Mouse (Mus musculus): ENCODE results near the gene Exoc3l2. TPM values are rescaled to one million over a fixed set of nuclear protein-coding genes. Genes with fewer than 3 reads are reported as not detected.

Exoc3l2 gene
- polyA plus RNA-seq, 1 experiment: 0.94 TPM

GRCm38 (mm10) chr7:19467638-19468037 is 4.5 kb downstream of the Exoc3l2 start:
- H3K36me3 ChIP-seq (ENCODE audit: control insufficient read depth, insufficient read depth, low read length): no peaks in the 10 kb centered on the region
- no peak for DNase-seq
- H3K27ac ChIP-seq (ENCODE audit: control insufficient read depth, insufficient read depth, low read length): no peak overlapping the region
- H3K4me1 ChIP-seq (replicated peaks; ENCODE audit: control insufficient read depth, insufficient read depth, low read length): peaks cover 8% of the 10 kb centered on the region
- WGBS: 76% methylated on average over 6 of the region's 6 CpGs
- TF ChIP-seq POLR2A (IDR thresholded peaks at IDR 0.05; ENCODE audit: control insufficient read depth, extremely low read depth, insufficient read depth, low read length, poor library complexity): no peak
- no peak for TF ChIP-seq CTCF (IDR thresholded peaks at IDR 0.05; ENCODE audit: borderline replicate concordance, control insufficient read depth, extremely low read depth, insufficient read depth, low read length, poor library complexity)
- no peaks in the 10 kb centered on the region for H3K27me3 ChIP-seq (ENCODE audit: control insufficient read depth, insufficient read depth, low read length)
- H3K4me3 ChIP-seq (ENCODE audit: control insufficient read depth, insufficient read depth, low read length): no peak overlapping the region

DNA sequence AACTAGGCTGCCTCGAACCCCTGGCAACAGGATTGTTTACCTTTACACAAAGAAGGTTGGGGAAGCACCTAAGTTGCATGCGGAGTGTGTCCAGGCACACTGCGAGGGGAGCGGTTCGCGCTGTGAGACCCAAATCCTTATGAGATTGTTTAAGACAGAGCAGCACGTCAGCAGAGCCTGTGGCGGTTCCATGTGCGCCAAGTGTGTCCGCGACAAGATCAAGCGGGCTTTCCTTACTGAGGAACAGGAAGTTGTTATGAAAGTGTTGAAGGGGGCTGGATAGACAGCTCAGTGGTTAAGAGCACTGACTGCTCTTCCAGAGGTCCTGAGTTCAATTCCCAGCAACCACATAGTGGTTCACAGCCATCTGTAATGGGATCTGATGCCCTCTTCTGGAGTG is 5.1 kb downstream of the Exoc3l2 start:
- TF ChIP-seq POLR2A (IDR thresholded peaks at IDR 0.05; ENCODE audit: control insufficient read depth, extremely low read depth, insufficient read depth, low read length, poor library complexity): no peak
- TF ChIP-seq CTCF (IDR thresholded peaks at IDR 0.05; ENCODE audit: borderline replicate concordance, control insufficient read depth, extremely low read depth, insufficient read depth, low read length, poor library complexity): no peak
- Histone ChIP-seq H3K27me3 (ENCODE audit: control insufficient read depth, insufficient read depth, low read length) (no peaks in the 10 kb centered on the region; the same call in 1 of the 2 replicates), H3K4me1 (replicated peaks; ENCODE audit: control insufficient read depth, insufficient read depth, low read length) (peaks cover 13% of the 10 kb centered on the region), H3K36me3 (ENCODE audit: control insufficient read depth, insufficient read depth, low read length) (no peaks in the 10 kb centered on the region), H3K27ac (ENCODE audit: control insufficient read depth, insufficient read depth, low read length) (no peak overlapping the region), H3K4me3 (ENCODE audit: control insufficient read depth, insufficient read depth, low read length) (no peak overlapping the region)
- no peak for DNase-seq
- WGBS: 47% methylated on average over 12 of the region's 12 CpGs

DNA sequence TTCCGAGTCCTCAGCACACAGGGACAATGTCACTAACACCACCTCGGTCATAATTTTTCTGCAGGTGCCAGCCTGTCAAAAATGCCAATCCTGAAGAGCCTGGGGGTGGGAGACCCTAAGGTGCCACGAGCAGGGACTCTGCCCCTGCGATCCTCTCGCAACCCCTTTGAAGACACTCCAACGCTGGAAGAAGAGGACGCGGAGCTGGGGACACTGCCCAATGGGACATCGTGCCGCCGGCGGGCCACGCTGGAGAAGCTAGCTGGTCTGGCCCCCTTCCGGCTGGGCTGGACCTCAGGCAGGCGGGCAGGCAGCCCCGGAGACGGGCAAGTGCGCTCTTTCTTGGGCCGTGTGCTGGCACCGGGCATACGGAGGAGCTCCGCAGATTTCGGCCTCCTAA is 6.3 kb downstream of the Exoc3l2 start:
- TF ChIP-seq CTCF (IDR thresholded peaks at IDR 0.05; ENCODE audit: borderline replicate concordance, control insufficient read depth, extremely low read depth, insufficient read depth, low read length, poor library complexity) (no peak), POLR2A (IDR thresholded peaks at IDR 0.05; ENCODE audit: control insufficient read depth, extremely low read depth, insufficient read depth, low read length, poor library complexity) (no peak)
- Histone ChIP-seq H3K27me3 (ENCODE audit: control insufficient read depth, insufficient read depth, low read length) (no peaks in the 10 kb centered on the region; the same call in 1 of the 2 replicates), H3K27ac (ENCODE audit: control insufficient read depth, insufficient read depth, low read length) (no peak overlapping the region), H3K4me1 (replicated peaks; ENCODE audit: control insufficient read depth, insufficient read depth, low read length) (peaks cover 21% of the 10 kb centered on the region), H3K4me3 (ENCODE audit: control insufficient read depth, insufficient read depth, low read length) (no peak overlapping the region), H3K36me3 (ENCODE audit: control insufficient read depth, insufficient read depth, low read length) (no peaks in the 10 kb centered on the region)
- DNase-seq: no peak
- WGBS: 91% methylated on average over 23 of the region's 23 CpGs

GRCm38 (mm10) chr7:19470308-19470707 is 7.2 kb downstream of the Exoc3l2 start:
- 80% methylated on average over 14 of the region's 14 CpGs for WGBS
- Histone ChIP-seq H3K4me3 (ENCODE audit: control insufficient read depth, insufficient read depth, low read length) (no peak overlapping the region), H3K36me3 (ENCODE audit: control insufficient read depth, insufficient read depth, low read length) (no peaks in the 10 kb centered on the region), H3K27me3 (ENCODE audit: control insufficient read depth, insufficient read depth, low read length) (no peaks in the 10 kb centered on the region; the same call in 1 of the 2 replicates), H3K4me1 (replicated peaks; ENCODE audit: control insufficient read depth, insufficient read depth, low read length) (peaks cover 22% of the 10 kb centered on the region), H3K27ac (ENCODE audit: control insufficient read depth, insufficient read depth, low read length) (no peak overlapping the region)
- DNase-seq: no peak
- TF ChIP-seq CTCF (IDR thresholded peaks at IDR 0.05; ENCODE audit: borderline replicate concordance, control insufficient read depth, extremely low read depth, insufficient read depth, low read length, poor library complexity) (no peak), POLR2A (IDR thresholded peaks at IDR 0.05; ENCODE audit: control insufficient read depth, extremely low read depth, insufficient read depth, low read length, poor library complexity) (no peak)

DNA sequence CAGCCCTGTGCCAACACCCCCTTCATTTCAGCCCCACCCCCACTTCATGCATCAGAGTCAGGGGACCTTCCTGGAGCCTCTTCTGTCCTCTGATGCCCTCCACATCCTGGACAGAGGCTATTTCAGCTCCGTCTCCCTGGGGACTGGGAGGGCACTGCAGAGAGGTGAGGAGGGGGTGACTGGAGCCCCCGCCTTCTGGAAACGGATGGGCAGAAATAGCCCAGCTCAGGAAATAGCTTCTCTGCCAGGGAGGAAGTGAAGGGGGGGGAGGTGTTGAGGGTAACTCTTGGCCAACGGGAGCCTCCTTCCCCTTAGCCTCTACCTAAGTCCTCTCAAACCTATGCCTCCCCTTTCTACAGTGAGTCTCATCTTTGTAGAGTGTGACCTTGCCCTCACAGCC is 9.3 kb downstream of the Exoc3l2 start:
- H3K27me3 ChIP-seq (ENCODE audit: control insufficient read depth, insufficient read depth, low read length): no peaks in the 10 kb centered on the region; the same call in 1 of the 2 replicates
- TF ChIP-seq CTCF (IDR thresholded peaks at IDR 0.05; ENCODE audit: borderline replicate concordance, control insufficient read depth, extremely low read depth, insufficient read depth, low read length, poor library complexity): no peak
- TF ChIP-seq POLR2A (IDR thresholded peaks at IDR 0.05; ENCODE audit: control insufficient read depth, extremely low read depth, insufficient read depth, low read length, poor library complexity): no peak
- H3K36me3 ChIP-seq (ENCODE audit: control insufficient read depth, insufficient read depth, low read length): no peaks in the 10 kb centered on the region
- DNase-seq: no peak
- no peak overlapping the region for H3K27ac ChIP-seq (ENCODE audit: control insufficient read depth, insufficient read depth, low read length)
- 4% methylated on average over 4 of the region's 4 CpGs for WGBS
- peaks cover 22% of the 10 kb centered on the region for H3K4me1 ChIP-seq (replicated peaks; ENCODE audit: control insufficient read depth, insufficient read depth, low read length)
- H3K4me3 ChIP-seq (ENCODE audit: control insufficient read depth, insufficient read depth, low read length): no peak overlapping the region

- H3K27ac ChIP-seq (ENCODE audit: control insufficient read depth, insufficient read depth, low read length): no peak overlapping the region
- H3K4me1 ChIP-seq (replicated peaks; ENCODE audit: control insufficient read depth, insufficient read depth, low read length): peaks cover 22% of the 10 kb centered on the region
- H3K27me3 ChIP-seq (ENCODE audit: control insufficient read depth, insufficient read depth, low read length): no peaks in the 10 kb centered on the region; the same call in 1 of the 2 replicates
- no peak for TF ChIP-seq CTCF (IDR thresholded peaks at IDR 0.05; ENCODE audit: borderline replicate concordance, control insufficient read depth, extremely low read depth, insufficient read depth, low read length, poor library complexity)
- TF ChIP-seq POLR2A (IDR thresholded peaks at IDR 0.05; ENCODE audit: control insufficient read depth, extremely low read depth, insufficient read depth, low read length, poor library complexity): no peak
- peak overlapping the region; percentile 34 for H3K4me3 ChIP-seq (ENCODE audit: control insufficient read depth, insufficient read depth, low read length)
- no peaks in the 10 kb centered on the region for H3K36me3 ChIP-seq (ENCODE audit: control insufficient read depth, insufficient read depth, low read length)
- peak; percentile 29 for DNase-seq
- WGBS: 2% methylated on average over 89 of the region's 89 CpGs
Measured at GRCm38 (mm10) chr7:19473875-19474443, 10.8 kb downstream of the Exoc3l2 start.

All from thymus, adult 2 months (tissue).